Mouse (Mus musculus): ENCODE measurements around the gene Ppp1r9b.
"Not testable (repeated sequence)": the region's sequence is repeated elsewhere in the genome, so short reads cannot be mapped to it uniquely, and the experiment has no call there.

Ppp1r9b gene

DNA sequence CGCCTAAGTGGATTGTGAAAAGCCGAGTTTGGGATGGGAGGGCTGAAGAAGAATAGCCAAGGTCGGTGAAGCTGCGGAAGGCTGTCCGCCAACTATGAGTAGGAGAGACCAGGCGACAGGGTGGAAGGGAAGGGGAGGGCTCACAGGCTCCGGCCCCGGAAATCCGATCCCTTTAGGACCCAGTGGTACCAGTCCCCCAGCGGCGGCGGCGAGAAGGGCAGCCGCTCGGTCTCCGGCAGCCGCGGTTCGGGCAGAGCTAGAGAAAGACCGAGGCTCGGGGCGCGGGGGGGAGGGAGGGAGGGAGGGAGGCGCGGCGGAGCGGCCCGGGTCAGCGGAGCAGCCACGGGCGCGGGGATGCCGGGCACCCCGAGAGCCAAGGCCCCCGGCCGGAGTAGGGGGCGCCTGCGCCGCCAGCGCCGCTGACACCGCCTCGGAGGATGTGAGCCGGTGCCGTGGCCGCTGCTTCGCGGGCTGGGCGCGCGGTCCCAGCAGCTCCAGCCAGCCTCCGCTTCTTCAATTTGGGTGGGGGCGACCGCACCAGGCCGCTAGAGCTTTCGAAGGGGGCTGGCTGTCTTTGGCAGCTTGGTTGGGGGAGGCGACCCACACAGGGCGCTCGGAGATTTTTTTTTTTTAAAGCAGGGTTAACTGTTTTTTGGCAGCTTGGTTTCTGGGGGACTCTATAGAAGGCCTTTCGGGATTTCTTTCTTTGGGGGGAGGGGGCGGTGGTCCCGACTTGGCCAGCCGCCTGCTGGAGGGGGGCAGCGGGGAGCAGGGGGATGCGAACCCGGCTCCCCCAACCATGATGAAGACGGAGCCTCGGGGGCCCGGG is at the start of gene Ppp1r9b:
Ppp1r9b (plus strand) TSS at position 287 of the 829 bp plus-strand sequence.
- DNase-seq: peak; percentile 94 to 96

DNA sequence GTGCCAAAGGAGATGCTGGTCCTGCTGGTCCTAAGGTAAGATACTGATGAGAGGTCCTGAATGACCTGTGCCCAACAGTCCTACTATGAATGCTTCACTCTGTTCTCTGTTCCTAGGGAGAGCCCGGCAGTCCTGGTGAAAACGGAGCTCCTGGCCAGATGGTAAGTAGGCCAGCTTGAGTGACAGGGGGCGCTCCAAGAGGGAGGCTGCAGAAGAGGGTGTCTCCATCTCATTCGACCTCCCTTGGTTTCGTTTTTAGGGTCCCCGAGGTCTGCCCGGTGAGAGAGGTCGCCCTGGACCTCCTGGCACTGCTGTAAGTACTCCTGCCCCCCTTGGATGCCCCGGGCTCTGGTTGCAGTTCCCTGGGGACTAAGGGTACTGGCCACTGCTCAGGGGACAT is 49.7 kb upstream of the Ppp1r9b start:
- no peak for DNase-seq

DNA sequence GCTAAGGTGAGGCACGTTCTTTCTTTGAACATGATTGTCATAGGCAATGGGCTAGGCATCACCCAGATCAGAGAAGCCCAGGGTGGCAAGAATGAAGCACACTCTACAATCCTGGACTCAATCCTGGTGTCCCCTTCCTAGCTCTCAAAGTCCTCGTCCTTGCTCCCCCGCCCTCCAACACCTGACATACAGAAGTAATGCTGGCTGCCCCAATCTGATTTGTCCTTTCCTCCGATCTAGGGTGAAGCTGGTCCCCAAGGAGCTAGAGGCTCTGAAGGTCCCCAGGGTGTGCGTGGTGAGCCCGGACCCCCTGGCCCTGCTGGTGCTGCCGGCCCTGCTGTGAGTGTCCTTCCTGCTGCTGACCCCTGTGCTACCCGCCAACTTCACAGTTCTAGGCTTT is 49.1 kb upstream of the Ppp1r9b start:
- no peak for DNase-seq

DNA sequence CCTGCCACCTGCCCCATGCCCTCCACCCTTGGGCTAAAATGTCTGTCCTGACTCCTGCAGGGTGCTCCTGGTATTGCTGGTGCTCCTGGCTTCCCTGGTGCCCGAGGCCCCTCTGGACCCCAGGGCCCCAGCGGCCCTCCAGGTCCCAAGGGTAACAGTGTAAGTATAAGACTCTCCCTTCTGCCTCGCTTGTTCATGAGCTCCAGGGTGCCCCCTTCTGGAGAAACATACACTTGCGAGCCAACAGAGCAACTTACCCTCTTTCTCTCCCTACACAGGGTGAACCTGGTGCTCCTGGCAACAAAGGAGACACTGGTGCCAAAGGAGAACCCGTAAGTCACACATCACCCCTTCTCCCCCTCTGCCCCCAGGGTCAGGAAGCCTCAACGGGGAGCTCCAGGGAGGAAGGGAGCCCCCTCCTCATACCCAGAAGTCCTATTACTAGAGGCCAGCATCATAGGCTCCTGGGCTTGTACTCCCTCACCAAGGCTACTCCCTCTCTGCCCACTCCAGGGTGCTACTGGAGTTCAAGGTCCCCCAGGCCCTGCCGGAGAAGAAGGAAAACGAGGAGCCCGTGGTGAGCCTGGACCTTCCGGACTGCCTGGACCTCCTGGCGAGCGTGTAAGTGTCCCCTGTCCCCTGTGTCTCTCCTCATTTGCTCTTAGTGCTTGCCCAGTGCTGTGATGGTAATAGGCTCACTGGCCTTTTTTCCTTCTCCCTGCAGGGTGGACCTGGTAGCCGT is 48.4 kb upstream of the Ppp1r9b start:
- peak; percentile 31 to 75 for DNase-seq

DNA sequence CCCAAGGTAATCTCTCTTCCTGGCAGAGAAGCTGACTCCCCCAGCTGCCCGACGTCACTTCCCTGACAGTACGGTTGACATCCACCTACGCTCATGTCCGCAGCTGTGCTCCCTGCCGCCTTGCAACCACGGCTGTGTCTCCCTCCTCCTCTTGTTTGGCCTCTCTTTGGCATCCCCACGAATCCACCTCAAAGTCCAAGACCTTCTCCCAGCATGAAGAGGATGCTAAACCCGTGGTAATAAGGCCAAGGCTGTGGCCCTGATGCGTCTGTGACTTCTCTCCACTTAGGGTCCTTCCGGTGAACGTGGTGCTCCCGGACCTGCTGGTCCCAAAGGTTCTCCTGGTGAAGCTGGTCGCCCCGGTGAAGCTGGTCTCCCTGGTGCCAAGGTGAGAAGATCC is 47.8 kb upstream of the Ppp1r9b start:
- no peak for DNase-seq

DNA sequence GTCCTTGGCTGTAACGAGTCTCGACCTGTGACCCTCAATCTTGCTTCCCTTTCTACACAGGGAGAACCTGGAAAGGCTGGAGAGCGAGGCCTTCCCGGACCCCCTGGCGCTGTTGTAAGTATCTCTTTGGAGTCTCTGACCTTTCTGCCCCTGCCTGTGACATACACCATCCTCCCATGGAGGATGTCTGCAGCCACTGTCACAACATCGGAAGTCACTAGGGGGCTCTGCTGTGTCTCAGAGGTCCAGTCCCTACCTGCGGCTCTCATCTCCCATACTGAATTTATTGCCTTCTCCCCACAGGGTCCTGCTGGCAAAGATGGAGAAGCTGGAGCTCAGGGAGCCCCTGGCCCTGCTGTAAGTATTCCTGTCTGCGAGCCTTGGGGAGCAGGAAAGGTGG is 46.5 kb upstream of the Ppp1r9b start:
- peak in 1 of 2 experiments; percentile 15 for DNase-seq

DNA sequence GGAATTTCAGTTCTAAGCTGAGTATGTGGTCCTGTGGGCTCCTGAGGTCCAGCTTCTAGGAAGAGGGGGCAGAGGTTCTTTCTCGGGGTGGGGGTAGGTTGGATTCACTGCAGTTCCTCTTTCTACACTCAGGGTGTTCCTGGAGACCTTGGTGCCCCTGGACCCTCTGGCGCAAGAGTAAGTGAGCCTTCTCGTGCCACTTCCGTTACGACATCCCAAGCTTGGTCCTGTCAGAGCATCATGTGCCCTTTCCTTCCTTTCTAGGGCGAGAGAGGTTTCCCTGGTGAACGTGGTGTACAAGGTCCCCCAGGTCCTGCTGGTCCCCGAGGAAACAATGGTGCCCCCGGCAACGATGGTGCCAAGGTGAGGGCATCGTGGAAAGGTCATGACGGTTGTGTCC is 45.6 kb upstream of the Ppp1r9b start:
- no peak for DNase-seq

DNA sequence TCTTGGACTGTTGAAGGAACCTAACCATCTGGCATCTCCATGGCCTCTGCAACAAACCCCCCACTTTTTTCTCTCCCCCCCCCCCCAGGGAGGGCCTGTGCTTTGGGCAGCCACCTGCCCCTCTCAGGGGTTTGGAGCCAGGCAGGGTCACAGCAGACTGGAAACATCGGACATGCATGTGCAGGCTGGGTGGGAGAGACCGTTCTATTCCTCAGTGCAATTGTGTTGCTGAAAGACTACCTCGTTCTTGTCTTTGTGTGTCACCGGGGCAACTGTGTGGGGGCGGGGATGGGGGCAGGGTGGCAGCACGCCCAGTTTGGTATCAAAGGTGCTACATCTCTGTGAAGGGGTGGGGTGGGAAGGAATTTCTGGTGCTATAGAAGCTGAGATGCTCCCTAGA is 38.7 kb upstream of the Ppp1r9b start:
- DNase-seq: no peak

DNA sequence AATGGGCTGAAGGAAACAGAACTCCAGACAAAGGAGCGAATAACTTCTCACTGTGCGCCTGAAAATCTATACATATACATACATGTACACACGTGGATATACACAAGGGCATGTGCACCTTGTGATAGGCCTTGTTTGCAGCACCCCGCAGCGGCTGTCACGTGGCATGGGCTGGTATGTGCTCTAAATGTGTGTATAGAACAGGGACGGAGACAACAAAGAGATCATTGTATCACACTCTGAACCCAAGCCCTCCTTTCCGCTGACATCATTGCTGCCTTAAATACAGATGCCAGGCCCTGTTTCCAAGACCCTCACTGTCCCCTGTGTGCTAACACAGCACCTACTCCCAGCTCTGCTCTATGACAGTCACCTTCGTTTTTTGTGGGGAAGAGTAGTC is 35.7 kb upstream of the Ppp1r9b start:
- DNase-seq: no peak

DNA sequence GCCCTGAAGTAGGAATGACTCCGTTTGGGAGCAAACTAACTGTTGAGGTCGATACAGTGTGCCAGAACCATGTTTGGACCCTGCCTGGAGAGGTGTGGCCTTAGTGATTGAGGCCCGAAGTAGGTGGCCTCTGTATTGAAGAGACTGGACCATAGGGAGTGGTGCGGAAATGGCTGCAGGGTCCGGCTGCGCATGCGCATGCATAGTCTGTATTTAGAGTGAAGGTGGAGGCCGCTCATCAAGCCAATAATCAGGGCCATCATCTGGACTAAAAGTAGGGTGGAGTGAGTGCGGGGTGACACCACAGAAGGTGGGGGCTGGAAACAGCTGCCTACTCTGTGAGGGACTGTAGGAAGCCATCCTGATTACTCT is 33.2 kb upstream of the Ppp1r9b start:
- peak; percentile 50 to 63 for DNase-seq

DNA sequence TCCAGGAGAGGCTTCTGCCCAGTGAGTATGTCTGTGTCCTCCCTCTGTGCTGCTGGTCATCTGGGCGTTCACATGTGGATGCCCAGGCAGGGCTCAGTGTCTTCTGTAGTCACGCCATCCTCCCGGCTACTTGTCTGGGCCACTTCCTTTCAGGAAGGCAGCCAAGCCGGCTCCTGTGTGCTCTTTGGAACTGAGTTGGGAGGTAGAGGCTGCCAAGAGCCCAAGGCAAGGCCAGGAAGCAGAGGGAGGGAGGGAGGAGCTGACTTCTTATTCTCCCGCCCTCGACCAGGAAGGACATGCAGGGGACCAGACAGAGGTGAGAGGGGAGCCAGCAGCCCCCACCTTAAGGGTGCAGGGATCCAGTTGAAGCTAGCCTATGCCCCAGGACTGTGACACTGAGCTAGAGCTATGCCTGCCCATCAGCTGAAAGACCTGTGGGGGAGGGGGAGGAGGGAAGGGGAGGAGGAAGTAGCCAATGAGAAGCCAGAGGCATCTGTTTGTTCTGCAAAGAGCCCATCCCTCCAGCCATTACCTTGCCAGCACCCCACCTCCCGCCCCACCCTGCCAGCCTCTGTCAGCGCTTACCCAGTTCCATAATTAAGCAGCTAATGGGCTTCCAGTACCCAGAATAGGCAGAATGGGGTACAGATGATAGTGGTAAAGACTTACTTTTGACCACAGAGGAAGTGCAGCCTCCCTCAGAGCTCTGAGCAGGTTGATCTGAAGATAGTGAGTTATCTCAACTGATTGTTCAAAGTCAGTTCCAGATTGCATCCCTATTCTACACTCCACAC is 32.6 kb upstream of the Ppp1r9b start:
- peak; percentile 88 to 92 for DNase-seq

DNA sequence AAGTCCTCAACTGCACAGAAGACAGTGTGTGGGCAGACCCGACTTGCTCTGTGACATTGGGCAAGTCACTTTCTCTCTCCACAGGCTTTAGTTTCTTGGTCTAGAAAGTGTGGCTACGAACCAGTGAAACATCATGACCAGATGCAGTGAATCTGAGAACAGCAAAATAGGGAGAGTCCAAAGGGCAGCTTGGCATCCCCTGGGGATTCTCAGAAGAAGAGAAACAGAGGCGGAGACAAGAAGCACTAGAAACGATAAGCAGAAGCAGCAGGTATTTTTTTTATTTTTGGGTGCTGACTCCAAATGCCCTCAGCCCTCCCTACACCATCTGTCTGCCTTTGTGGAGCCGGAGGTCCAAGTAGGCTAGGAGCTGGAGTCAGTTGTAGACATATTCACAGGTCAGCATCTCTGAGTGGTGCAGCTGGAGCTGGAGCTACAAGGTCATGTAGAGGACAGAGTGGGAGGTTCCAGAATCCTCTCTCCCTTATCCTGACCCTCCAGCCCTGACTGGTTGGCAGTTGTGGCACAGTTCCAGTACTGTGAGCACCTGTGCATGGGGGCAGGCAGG is 28.2 kb upstream of the Ppp1r9b start:
- no peak for DNase-seq

DNA sequence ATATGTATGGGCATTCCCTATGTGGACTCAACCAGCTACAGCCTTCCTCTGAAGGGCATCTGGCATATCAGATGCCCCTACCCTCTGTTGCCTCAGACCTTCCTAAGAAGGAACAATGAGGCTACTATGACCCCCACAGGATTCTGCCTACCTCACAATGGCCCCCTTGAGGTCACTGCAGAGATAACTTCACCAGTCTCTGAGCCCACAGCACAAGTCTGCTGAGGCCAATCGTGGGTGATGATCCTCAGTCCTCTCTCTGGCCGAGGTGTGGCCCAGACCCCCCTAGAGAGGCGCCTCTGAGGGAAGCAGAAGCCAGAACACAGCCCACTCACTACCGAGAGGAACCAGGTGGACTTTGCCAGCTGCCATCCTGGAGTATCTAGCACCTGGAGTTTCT is 23.4 kb upstream of the Ppp1r9b start, which contains the start of gene Hils1:
Hils1 (plus strand) TSS at position 175 of the 400 bp plus-strand sequence.
- DNase-seq: no peak

DNA sequence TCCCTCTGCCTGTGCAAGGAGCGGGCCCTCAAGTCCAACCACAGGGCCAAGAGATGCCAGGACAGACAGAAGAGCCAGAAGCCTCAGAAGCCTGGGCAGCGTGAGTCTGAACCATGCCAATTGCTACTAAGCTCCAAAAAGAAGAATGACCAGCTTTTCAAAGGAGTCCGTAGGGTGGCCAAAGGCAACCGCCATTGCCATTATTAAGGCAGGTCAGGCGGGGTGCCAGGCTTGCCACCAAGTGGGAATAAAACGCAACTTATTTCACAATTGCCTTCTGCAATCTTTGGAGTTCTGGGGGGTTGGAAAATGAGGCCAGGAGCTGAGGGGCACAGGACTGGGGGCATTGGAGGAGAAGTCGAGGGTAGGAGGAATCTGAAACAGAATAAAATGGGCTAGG is 22.6 kb upstream of the Ppp1r9b start:
- DNase-seq: no peak

DNA sequence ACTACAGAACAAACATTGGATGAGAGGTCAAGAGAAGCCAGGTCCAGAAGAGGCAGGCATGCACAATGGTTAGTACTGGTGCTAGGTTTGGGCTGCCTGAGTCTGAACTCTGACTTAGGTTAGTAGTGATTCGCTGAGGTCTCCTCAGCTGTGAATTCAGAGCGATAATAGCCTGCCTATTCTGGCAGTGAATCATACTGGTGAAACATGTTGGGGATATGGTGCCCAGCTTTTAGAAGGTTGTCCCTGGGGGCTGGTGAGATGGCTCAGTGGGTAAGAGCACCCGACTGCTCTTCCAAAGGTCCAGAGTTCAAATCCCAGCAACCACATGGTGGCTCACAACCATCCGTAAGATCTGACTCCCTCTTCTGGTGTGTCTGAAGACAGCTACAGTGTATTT is 21.1 kb upstream of the Ppp1r9b start:
- DNase-seq: not testable (repeated sequence)

DNA sequence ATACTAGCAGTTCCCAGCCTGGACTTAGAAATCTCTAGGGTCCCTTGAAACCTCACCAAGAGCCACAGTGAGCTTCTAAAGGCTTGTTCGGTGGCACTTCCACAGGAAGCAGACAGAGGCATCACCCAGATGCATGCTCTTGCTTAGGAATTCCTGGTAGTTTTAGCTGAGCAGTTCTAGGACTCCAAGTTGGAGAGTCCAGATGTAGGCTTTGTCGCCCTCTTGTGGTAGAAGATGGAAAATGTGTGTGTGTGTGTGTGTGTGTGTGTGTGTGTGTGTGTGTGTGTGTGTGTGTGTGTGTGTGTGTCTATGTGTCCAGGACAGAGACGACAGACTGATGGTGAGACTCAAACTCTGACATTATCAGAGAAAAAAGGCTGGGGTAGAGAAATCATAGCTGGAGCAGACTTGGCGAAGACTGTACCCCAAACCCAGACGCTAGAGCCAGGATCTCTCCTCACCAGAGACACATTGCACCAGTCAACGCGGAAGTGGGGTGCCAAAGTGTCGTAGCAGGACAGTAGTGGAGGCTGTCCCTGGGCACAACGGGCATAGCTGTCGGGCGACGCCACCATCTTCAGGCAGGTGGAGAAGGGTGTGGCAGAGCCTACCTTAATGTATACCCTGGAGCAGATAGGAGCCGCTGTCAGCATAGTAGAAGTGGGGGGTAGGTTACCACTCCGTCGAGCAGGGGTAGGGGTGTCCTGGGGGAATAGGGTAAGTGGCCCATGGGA is 20.5 kb upstream of the Ppp1r9b start:
- DNase-seq: peak; percentile 74 to 83

DNA sequence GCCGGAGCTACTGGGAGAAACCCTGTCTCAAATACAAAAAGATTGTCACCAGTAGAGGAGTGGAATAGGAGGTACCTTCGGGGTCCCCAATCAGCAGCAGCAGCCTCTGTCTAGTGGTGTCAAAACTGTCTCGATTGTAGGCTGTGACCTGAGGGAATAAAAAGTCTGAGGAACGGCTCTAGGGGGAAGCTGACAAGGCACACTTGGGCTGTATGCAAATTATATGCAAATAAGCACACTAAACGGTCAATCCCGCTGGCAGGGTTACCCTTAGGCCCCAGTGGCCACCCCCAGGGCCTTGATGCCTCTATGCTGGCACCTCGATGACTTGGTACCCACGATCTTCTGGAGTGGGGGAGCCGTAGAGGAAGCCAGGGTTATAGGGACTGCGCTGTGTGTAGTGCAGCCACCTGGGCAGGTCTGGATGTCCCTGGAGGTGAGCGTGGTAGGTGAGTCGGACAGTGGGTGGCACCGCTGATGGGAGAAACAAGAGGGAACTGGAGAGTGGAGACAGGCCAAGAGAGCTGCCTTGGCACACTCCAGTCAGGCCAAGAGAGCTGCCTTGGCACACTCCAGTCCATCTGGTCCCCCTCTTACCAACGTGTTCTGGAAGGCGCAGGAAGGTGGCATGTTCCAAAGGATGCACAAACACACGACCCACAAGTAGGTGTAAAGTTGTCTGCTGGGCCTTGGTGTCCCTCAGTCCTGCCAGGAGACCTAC is 18.8 kb upstream of the Ppp1r9b start:
- no peak for DNase-seq

DNA sequence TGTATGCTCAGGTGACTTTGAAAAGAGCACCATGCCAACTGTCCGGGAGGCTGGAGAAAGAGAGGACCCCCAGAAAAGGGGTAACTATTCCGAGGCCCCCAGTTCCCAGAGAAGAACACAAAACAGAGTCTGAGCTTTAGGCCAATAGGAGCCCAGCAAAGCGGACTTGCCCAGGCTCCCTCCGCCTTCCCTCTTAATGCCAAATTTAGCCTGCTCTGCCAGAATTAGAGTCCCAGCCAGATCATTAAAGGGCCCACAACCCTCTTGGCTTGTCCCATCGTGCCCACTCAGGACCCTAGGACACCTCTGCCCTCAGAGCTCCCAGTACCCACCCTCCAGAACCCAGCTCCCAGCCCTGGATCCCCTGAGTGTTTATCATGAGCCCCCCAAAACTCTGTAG is 17.9 kb upstream of the Ppp1r9b start:
- DNase-seq: no peak

DNA sequence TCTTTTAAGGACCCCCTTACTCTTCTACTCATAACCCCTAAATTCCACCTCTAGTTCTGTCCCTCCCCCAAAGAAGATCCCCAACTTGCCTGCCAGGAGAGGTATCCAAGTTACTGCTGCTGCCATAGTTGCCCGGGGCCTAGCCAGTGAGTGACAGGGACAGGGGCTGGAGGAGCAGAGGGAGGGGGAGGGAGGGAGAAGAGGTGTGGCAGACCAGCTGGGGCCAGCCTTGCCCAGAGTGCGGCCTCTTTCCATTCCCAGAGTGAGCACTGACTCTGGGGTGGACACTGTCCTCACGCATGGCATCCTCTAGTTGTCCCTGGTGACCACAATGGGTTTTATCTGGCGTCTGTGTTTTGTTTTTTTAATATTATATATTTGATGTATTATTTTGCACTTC is 17.5 kb upstream of the Ppp1r9b start:
- no peak for DNase-seq

DNA sequence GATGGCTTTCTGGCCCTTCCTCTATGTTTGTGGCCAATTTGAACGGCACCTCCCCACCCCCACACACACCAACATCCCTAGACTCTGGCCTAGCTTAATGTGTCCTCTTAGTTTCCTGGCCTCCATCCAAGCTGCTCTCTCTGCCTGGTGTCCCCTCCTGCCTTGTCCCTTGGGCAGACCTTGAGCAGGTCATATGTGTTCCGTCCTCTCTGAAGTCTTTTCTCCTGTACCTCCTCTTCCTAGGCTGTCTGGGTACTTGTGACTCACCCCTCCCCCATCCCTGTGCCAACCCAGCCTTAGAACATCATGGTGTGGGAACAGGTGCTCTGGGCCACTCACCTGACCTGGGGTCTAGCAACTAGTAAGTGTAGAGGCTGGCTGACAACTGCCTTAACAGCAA is 15.9 kb upstream of the Ppp1r9b start:
- no peak for DNase-seq

DNA sequence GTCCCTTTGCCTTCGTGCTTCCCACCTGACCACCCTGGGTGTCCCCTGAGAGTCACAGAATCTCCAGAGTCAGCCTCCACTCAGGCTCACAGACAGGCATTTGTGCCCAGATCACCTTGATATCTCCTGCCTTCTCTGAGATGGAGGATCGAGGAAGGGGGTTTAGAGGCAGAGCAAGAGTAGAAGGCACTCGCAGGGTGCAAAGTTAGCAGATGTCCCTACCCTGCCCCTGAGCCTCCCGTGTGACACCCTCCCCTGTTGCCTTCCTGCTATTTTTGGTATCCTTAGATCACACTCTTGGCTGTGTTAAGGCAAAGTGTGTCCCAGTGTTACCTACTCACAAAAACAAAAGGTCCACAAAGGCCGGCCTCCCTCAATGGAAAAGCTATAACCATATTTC is 14.6 kb upstream of the Ppp1r9b start, which contains the start of gene Sgca:
Sgca (minus strand) TSS at position 129 of the 400 bp plus-strand sequence.
- no peak for DNase-seq
